Mouse (Mus musculus): ENCODE results near the gene Olfr1293-ps.

- TF ChIP-seq CTCF (conservative IDR thresholded peaks at IDR 0.05; ENCODE audit: low read length) (no peak), NANOG (IDR thresholded peaks at IDR 0.05; ENCODE audit: borderline replicate concordance, low read length) (no peak), POU5F1 (IDR thresholded peaks at IDR 0.05; ENCODE audit: borderline replicate concordance, low read length) (no peak)
Observed at GRCm38 (mm10) chr2:111569581-111569980, 44.6 kb downstream of the Olfr1293-ps start, which contains the start of gene Olfr1295.
